8 mouse cellular contexts compared by ENCODE assay signal in the genomic region with DNA sequence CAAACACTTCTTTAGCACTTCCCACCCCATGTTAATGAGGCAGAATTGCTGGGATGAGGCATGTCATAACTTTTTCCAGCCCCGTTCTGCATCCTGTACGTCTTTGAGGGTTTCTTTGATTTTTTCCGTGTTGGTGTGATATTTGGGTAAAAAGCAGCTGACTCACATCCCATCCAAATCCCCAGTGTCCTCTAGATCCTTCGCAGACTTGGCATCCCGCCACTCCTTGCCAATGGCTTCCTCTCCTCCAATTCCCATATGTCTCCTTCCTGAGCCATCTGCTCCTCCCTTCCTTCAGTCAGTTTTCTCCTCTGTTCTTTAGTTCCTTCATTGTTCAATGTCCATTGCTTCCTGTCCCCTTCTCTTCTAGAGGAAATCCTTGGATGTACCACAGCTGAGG.
DNase-seq lines count a peak whose midpoint lies in the region; ATAC-seq lines count a peak whose summit lies in the region.

No protein-coding gene starts in this region.

- H3K9ac ChIP-seq in neural tube, embryonic 15.5 days (replicated peaks) = no peak overlapping the region
- H3K9ac ChIP-seq in midbrain, embryonic 11.5 days (ENCODE audit: low read length) = no peak overlapping the region

- WGBS in neural tube, embryonic 15.5 days = 29% methylated on average over 5 of the region's 5 CpGs
- WGBS in midbrain, embryonic 11.5 days = 77% methylated on average over 5 of the region's 5 CpGs

- H3K9me3 ChIP-seq in neural tube, embryonic 15.5 days (replicated peaks) = no peaks in the 10 kb centered on the region
- no peaks in the 10 kb centered on the region for H3K9me3 ChIP-seq in midbrain, embryonic 11.5 days (ENCODE audit: control insufficient read depth, low read length)

- H3K4me1 ChIP-seq in neural tube, embryonic 15.5 days = peaks cover 4% of the 10 kb centered on the region; the same call in 1 of the 2 replicates
- H3K4me1 ChIP-seq in midbrain, embryonic 11.5 days (ENCODE audit: control insufficient read depth, insufficient read depth, low read length) = no peaks in the 10 kb centered on the region

- intact Hi-C loops in gastrocnemius, postnatal 14 days (cut with DNase I; ENCODE audit: low total_unique reads) = no loop called here

- H3K4me2 ChIP-seq in neural tube, embryonic 15.5 days = 0 out of 2 replicates have a peak overlapping the region, but pooled peaks have one; percentile 13
- no peak overlapping the region for H3K4me2 ChIP-seq in midbrain, embryonic 11.5 days

- ATAC-seq in neural tube, embryonic 15.5 days (ENCODE audit: low FRiP score) = no peak
- no peak for ATAC-seq in midbrain, embryonic 11.5 days (ENCODE audit: low FRiP score)

- H3K27ac ChIP-seq in neural tube, embryonic 15.5 days (replicated peaks) = no peak overlapping the region
- H3K27ac ChIP-seq in midbrain, embryonic 11.5 days (ENCODE audit: low read depth, low read length) = no peak overlapping the region

- H3K4me3 ChIP-seq in neural tube, embryonic 15.5 days (replicated peaks) = no peak overlapping the region
- no peak overlapping the region for H3K4me3 ChIP-seq in midbrain, embryonic 11.5 days (ENCODE audit: low read depth, low read length)

- H3K36me3 ChIP-seq in neural tube, embryonic 15.5 days = no peaks in the 10 kb centered on the region
- no peaks in the 10 kb centered on the region for H3K36me3 ChIP-seq in midbrain, embryonic 11.5 days (ENCODE audit: control insufficient read depth, insufficient read depth, low read length)

- H3K27me3 ChIP-seq in neural tube, embryonic 15.5 days (replicated peaks) = no peaks in the 10 kb centered on the region
- no peaks in the 10 kb centered on the region for H3K27me3 ChIP-seq in midbrain, embryonic 11.5 days (ENCODE audit: control insufficient read depth, insufficient read depth, low read length)

- peak; percentile 23 for DNase-seq in gastrocnemius, postnatal 14 days
- no peak for DNase-seq in gastrocnemius, adult 18-20 months (ENCODE audit: low spot score)
- peak; percentile 37 to 43 for DNase-seq in adrenal gland, adult 18-20 months (ENCODE audit: low spot score in 2 of 2)
- DNase-seq in cerebellum, postnatal 25 days = peak; percentile 89 to 95
- DNase-seq in kidney, postnatal 25 days = peak; percentile 62 to 71
- no peak for DNase-seq in embryo, embryonic 9.5 days (ENCODE audit: extremely low spot score)
- DNase-seq in midbrain, embryonic 11.5 days (ENCODE audit: low spot score, missing footprints) = no peak

Comparison
In these comparisons a context has a peak if more than half of its experiments do, and no peak if none do; other contexts are left out.
1. DNase-seq: peak in gastrocnemius, postnatal 14 days (single experiment), adrenal gland, adult 18-20 months (2 of 2), cerebellum, postnatal 25 days (2 of 2) and kidney, postnatal 25 days (2 of 2); none in gastrocnemius, adult 18-20 months (single experiment), embryo, embryonic 9.5 days (single experiment) and midbrain, embryonic 11.5 days (single experiment).